Mouse (Mus musculus) lung, embryonic 14.5 days (tissue): ENCODE data around the gene Khnyn. TPM values are rescaled to one million over a fixed set of nuclear protein-coding genes. Genes with fewer than 3 reads are reported as not detected.

ENCODE experiments used
- ATAC-seq: fragments of 200-750 bp; cut with Nextera tagmentation; 2 replicates; pipeline ENCODE4 v1.8.0; 2017; ENCODE audit warnings: mild to moderate bottlenecking, moderate TSS enrichment, moderate library complexity; ENCODE audit not compliant: insufficient read depth
- DNase-seq: peaks from one replicate; pipeline ENCODE4 v3.0.0-alpha.2; 2015
- H3K27ac ChIP-seq: fragments of 300-500 bp; sonication (generic); 2 replicates; pipeline ENCODE4 v1.5.1; 2014; ENCODE audit warnings: low read depth, mild to moderate bottlenecking, moderate library complexity
- H3K27me3 ChIP-seq: fragments of 300-500 bp; sonication (generic); 2 replicates; pipeline ENCODE4 v1.6.1; 2014; ENCODE audit warnings: low read length, control low read depth; ENCODE audit not compliant: insufficient read depth
- H3K36me3 ChIP-seq: fragments of 300-500 bp; sonication (generic); 2 replicates; pipeline ENCODE4 v1.6.1; 2014; ENCODE audit warnings: control low read depth; ENCODE audit not compliant: insufficient read depth
- H3K4me1 ChIP-seq: fragments of 300-500 bp; sonication (generic); 2 replicates; pipeline ENCODE4 v1.6.1; 2014; ENCODE audit warnings: antibody characterized with exemption, control low read depth; ENCODE audit not compliant: insufficient read depth
- H3K4me2 ChIP-seq: fragments of 300-500 bp; sonication (generic); 2 replicates; pipeline ENCODE4 v1.6.1; 2014; ENCODE audit warnings: mild to moderate bottlenecking
- H3K4me3 ChIP-seq: fragments of 300-500 bp; sonication (generic); 2 replicates; pipeline ENCODE4 v1.5.1; 2014; ENCODE audit warnings: low read depth, low read length
- H3K9ac ChIP-seq: fragments of 300-500 bp; sonication (generic); 2 replicates; pipeline ENCODE4 v1.6.1; 2014
- H3K9me3 ChIP-seq: fragments of 300-500 bp; sonication (generic); 2 replicates; pipeline ENCODE4 v1.6.1; 2016; ENCODE audit warnings: low read depth, low read length, control low read depth
- CTCF ChIP-seq: IDR thresholded peaks from 2 replicates; pipeline ENCODE4 v1.5.1; 2016; ENCODE audit warnings: antibody characterized with exemption, low read depth
- WGBS: fragments of 180-500 bp; shearing (Covaris S2); extraction: QIAGEN DNeasy Blood & Tissue Kit; methylation state at CpG from one replicate; pipeline ENCODE4 v1.1.7; 2014; 5-methylcytosine and 5-hydroxymethylcytosine counted together
- polyA plus RNA-seq: library from polyadenylated mRNA; unstranded; fragments of >200 nt; fragmentation: Nextera tagmentation; extraction: Ambion mirVana; gene quantifications from 2 replicates; pipeline ENCODE4 v1.2.1, GENCODE M21; 2014

Gene Khnyn
- polyA plus RNA-seq, 1 experiment from 2014 or later: 13.7 TPM

- H3K4me3 ChIP-seq: no peak overlapping the region
- TF ChIP-seq CTCF: no peak
- H3K27ac ChIP-seq: no peak overlapping the region
- H3K4me1 ChIP-seq: peaks cover 18% of the 10 kb centered on the region
- no peak overlapping the region; the same call in 1 of the 2 replicates for H3K9ac ChIP-seq
- no peaks in the 10 kb centered on the region for H3K9me3 ChIP-seq
- H3K4me2 ChIP-seq: no peak overlapping the region
- DNase-seq: no peak
- no peak for ATAC-seq
- 45% methylated on average over 6 of the region's 6 CpGs for WGBS
- H3K27me3 ChIP-seq: no peaks in the 10 kb centered on the region
- peaks cover 11% of the 10 kb centered on the region for H3K36me3 ChIP-seq
These were observed 2.5 kb upstream of the Khnyn start for GRCm38 (mm10) chr14:55882171-55882641.

GRCm38 (mm10) chr14:55883149-55883661 is 1.5 kb upstream of the Khnyn start:
- Histone ChIP-seq H3K9me3 (no peaks in the 10 kb centered on the region), H3K36me3 (peaks cover 21% of the 10 kb centered on the region), H3K9ac (no peak overlapping the region), H3K27ac (no peak overlapping the region), H3K27me3 (no peaks in the 10 kb centered on the region), H3K4me1 (peaks cover 10% of the 10 kb centered on the region; the same call in 1 of the 2 replicates), H3K4me3 (no peak overlapping the region), H3K4me2 (no peak overlapping the region)
- DNase-seq: no peak
- no peak for TF ChIP-seq CTCF
- ATAC-seq: no peak
- 91% methylated on average over 13 of the region's 13 CpGs for WGBS

GRCm38 (mm10) chr14:55883663-55884062 is 1.1 kb upstream of the Khnyn start:
- Histone ChIP-seq H3K4me3 (no peak overlapping the region), H3K4me2 (peak overlapping the region; percentile 74; the same call in 1 of the 2 replicates), H3K36me3 (peaks cover 26% of the 10 kb centered on the region), H3K4me1 (peaks cover 10% of the 10 kb centered on the region; the same call in 1 of the 2 replicates), H3K27me3 (no peaks in the 10 kb centered on the region), H3K27ac (peak overlapping the region; percentile 97), H3K9me3 (no peaks in the 10 kb centered on the region), H3K9ac (no peak overlapping the region)
- no peak for TF ChIP-seq CTCF
- ATAC-seq (no peak), DNase-seq (no peak)
- 81% methylated on average over 12 of the region's 12 CpGs for WGBS

GRCm38 (mm10) chr14:55884166-55884565 is 581 bp upstream of the Khnyn start, which contains the start of gene Cbln3:
TSS of gene Cbln3 (minus strand) at chr14:55884392.
- Histone ChIP-seq H3K36me3 (peaks cover 31% of the 10 kb centered on the region), H3K9me3 (no peaks in the 10 kb centered on the region), H3K4me1 (peaks cover 10% of the 10 kb centered on the region; the same call in 1 of the 2 replicates), H3K27me3 (no peaks in the 10 kb centered on the region), H3K4me2 (peak within 1 kb of the TSS; percentile 74), H3K27ac (peak within 1 kb of the TSS; percentile 97), H3K9ac (peak within 1 kb of the TSS; percentile 86), H3K4me3 (peak within 1 kb of the TSS; percentile 67)
- no peak for TF ChIP-seq CTCF
- 24% methylated on average over 4 of the region's 4 CpGs for WGBS
- DNase-seq (peak; percentile 86), ATAC-seq (peak; percentile 64)

- H3K27ac ChIP-seq: peak overlapping the region; percentile 97
- H3K4me1 ChIP-seq: peaks cover 10% of the 10 kb centered on the region; the same call in 1 of the 2 replicates
- peaks cover 42% of the 10 kb centered on the region for H3K36me3 ChIP-seq
- no peaks in the 10 kb centered on the region for H3K27me3 ChIP-seq
- H3K4me2 ChIP-seq: peak overlapping the region; percentile 74
- no peak for DNase-seq
- peak overlapping the region; percentile 67 for H3K4me3 ChIP-seq
- H3K9ac ChIP-seq: peak overlapping the region; percentile 86
- no peaks in the 10 kb centered on the region for H3K9me3 ChIP-seq
- no peak for TF ChIP-seq CTCF
- 1% methylated on average over 27 of the region's 30 CpGs for WGBS
- ATAC-seq: peak; percentile 74
These were observed 505 bp downstream of the Khnyn start for GRCm38 (mm10) chr14:55885114-55885790.

- ATAC-seq: no peak
- Histone ChIP-seq H3K4me2 (peak overlapping the region; percentile 74), H3K9ac (peak overlapping the region; percentile 86), H3K4me1 (peaks cover 10% of the 10 kb centered on the region; the same call in 1 of the 2 replicates), H3K27ac (peak overlapping the region; percentile 97), H3K27me3 (no peaks in the 10 kb centered on the region), H3K4me3 (peak overlapping the region; percentile 67), H3K36me3 (peaks cover 47% of the 10 kb centered on the region), H3K9me3 (no peaks in the 10 kb centered on the region)
- 2% methylated on average over 16 of the region's 16 CpGs for WGBS
- TF ChIP-seq CTCF: no peak
- DNase-seq: peak; percentile 77
These were observed 1.1 kb downstream of the Khnyn start for GRCm38 (mm10) chr14:55885791-55886271.
